Mouse (Mus musculus): Measurements from ENCODE around the gene Arl10. TPM values are rescaled to one million over a fixed set of nuclear protein-coding genes. Genes with fewer than 3 reads are reported as not detected.
A peak's percentile ranks its signal among the peaks of the same experiment; 100 is the strongest.

Gene Arl10
- 13.3 and 14.4 TPM in 2 replicates for polyA plus RNA-seq (2015; fragmentation: Nextera tagmentation; extraction: Ambion mirVana)

DNA sequence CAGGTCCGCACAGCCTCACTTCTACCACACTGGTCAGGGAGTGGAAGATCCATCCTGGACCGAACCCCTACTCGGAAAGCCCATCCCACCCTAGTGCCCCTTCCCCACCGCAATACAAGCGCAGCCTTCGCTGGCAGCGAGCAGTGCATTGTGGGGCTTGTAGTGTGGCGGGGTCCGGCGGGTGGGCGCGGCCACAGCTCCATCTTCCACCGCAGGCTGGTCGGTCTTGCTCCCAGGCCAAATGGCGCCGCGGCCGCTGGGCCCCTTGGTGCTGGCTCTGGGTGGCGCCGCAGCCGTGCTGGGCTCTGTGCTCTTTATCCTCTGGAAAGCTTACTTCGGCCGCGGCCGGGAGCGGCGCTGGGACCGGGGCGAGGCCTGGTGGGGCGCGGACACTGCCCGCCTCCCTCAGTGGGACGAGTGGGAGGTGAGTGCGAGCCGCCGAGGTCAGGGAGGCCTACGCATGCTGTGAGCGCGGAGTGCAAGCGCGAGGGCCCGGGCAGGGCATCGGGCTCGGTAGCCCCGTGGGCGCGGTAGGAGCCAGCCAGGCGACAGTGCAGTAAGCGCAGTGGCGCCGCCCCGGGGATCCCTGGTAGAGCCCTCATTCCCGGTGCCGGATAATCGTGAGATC lies at the start of gene Arl10:
Arl10 (plus strand) TSS at position 162 of the 628 bp plus-strand sequence.
- DNase-seq (ENCODE audit: low spot score) (peak; percentile 81), ATAC-seq (ENCODE audit: low FRiP score, low TSS enrichment) (peak; percentile 84)
- no peaks in the 10 kb centered on the region for H3K27me3 ChIP-seq (ENCODE audit: control insufficient read depth, insufficient read depth, low read length)
- no peak for TF ChIP-seq EP300 (optimal IDR thresholded peaks at IDR 0.05)
- TF ChIP-seq CTCF (IDR thresholded peaks at IDR 0.05; ENCODE audit: low read depth): peak; percentile 34; the same call in 1 of the 2 replicates
- peak within 1 kb of the TSS; percentile 83 for H3K9ac ChIP-seq (ENCODE audit: low read length)
- under 1% methylated on average over 50 of the region's 55 CpGs for WGBS
- H3K36me3 ChIP-seq (ENCODE audit: control insufficient read depth, insufficient read depth, low read length): no peaks in the 10 kb centered on the region
- H3K4me3 ChIP-seq (ENCODE audit: low read depth, low read length): peak within 1 kb of the TSS; percentile 92
- H3K27ac ChIP-seq (replicated peaks): peak within 1 kb of the TSS; percentile 83
- no peaks in the 10 kb centered on the region for H3K9me3 ChIP-seq (ENCODE audit: control insufficient read depth, low read length)
- H3K4me1 ChIP-seq (replicated peaks; ENCODE audit: control insufficient read depth, insufficient read depth): peaks cover 4% of the 10 kb centered on the region; the same call in 1 of the 2 replicates
- H3K4me2 ChIP-seq (replicated peaks; ENCODE audit: low read depth): peak within 1 kb of the TSS; percentile 90

DNA sequence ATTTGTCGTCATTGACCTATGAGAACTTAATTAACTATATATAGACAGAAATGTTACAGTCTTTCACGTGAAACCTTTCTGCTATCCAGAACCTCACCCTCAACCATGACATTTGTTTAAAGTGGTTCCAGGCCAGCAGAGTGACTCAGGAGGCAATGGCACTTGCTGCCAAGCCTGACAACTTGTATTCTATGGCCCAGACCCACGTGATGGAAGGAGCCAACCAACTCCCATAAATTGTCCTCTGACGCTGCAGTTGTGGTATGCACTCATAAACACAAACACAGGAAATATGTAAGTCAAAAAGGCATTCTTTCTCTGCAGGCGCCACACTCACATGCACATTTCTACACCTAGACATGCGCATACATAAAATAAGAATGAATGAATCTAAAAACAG lies 47.7 kb upstream of the Arl10 start:
- Histone ChIP-seq H3K9me3 (ENCODE audit: control insufficient read depth, low read length) (no peaks in the 10 kb centered on the region), H3K27ac (replicated peaks) (no peak overlapping the region), H3K4me3 (ENCODE audit: low read depth, low read length) (no peak overlapping the region), H3K36me3 (ENCODE audit: control insufficient read depth, insufficient read depth, low read length) (peaks cover 5% of the 10 kb centered on the region; the same call in 1 of the 2 replicates), H3K9ac (ENCODE audit: low read length) (no peak overlapping the region), H3K4me1 (replicated peaks; ENCODE audit: control insufficient read depth, insufficient read depth) (no peaks in the 10 kb centered on the region), H3K27me3 (ENCODE audit: control insufficient read depth, insufficient read depth, low read length) (no peaks in the 10 kb centered on the region), H3K4me2 (replicated peaks; ENCODE audit: low read depth) (no peak overlapping the region)
- 82% methylated on average over 6 of the region's 6 CpGs for whole genome bisulfite sequencing
- DNase-seq (ENCODE audit: low spot score): no peak
- no peak for ATAC-seq (ENCODE audit: low FRiP score, low TSS enrichment)
- no peak for TF ChIP-seq EP300 (optimal IDR thresholded peaks at IDR 0.05)
- TF ChIP-seq CTCF (IDR thresholded peaks at IDR 0.05; ENCODE audit: low read depth): no peak

DNA sequence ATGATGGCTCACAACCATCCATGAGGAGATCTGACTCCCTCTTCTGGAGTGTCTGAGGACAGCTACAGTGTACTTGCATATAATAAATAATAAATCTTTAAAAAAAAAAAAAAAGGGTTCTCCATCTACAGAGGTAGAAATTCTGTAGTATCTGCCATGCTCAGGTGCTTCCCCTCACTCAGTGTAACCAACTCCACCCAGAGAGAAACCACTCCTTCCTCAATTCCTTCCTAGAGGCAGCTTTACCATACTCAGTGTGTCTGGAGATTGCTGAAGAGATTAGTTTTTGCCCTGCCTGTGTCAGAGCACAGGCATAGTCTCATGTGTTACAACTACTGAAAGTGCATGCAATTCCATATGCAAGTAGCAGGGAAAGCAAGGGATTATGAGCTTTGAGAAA lies 42.7 kb upstream of the Arl10 start:
- Histone ChIP-seq H3K36me3 (ENCODE audit: control insufficient read depth, insufficient read depth, low read length) (peaks cover 3% of the 10 kb centered on the region; the same call in 1 of the 2 replicates), H3K27me3 (ENCODE audit: control insufficient read depth, insufficient read depth, low read length) (no peaks in the 10 kb centered on the region), H3K4me3 (ENCODE audit: low read depth, low read length) (no peak overlapping the region), H3K9ac (ENCODE audit: low read length) (no peak overlapping the region), H3K4me1 (replicated peaks; ENCODE audit: control insufficient read depth, insufficient read depth) (no peaks in the 10 kb centered on the region), H3K4me2 (replicated peaks; ENCODE audit: low read depth) (no peak overlapping the region), H3K9me3 (ENCODE audit: control insufficient read depth, low read length) (no peaks in the 10 kb centered on the region), H3K27ac (replicated peaks) (no peak overlapping the region)
- DNase-seq (ENCODE audit: low spot score) (no peak), ATAC-seq (ENCODE audit: low FRiP score, low TSS enrichment) (no peak)
- no peak for TF ChIP-seq EP300 (optimal IDR thresholded peaks at IDR 0.05)
- no peak for TF ChIP-seq CTCF (IDR thresholded peaks at IDR 0.05; ENCODE audit: low read depth)

DNA sequence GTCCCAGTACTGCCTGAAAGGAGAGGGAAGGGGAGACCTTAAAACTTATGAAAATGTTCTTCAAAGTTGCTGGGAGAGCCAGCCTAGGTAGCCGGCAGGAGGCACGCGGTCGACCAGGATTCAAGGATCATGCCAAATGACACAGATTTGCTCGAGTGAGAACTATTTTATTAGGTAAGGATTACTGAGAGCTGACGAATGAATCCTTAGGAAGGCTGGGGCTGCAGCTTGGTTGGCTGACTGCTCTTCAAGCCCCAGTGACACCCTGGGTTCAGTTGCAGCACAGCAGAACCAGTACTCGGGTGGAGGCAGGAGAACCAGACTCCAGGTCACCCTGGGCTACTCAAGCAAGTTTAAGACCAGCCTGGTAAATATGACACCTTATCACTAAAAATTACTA lies 26.8 kb upstream of the Arl10 start:
- TF ChIP-seq CTCF (IDR thresholded peaks at IDR 0.05; ENCODE audit: low read depth) (no peak), EP300 (optimal IDR thresholded peaks at IDR 0.05) (no peak)
- Histone ChIP-seq H3K4me2 (replicated peaks; ENCODE audit: low read depth) (no peak overlapping the region), H3K4me3 (ENCODE audit: low read depth, low read length) (no peak overlapping the region), H3K9me3 (ENCODE audit: control insufficient read depth, low read length) (no peaks in the 10 kb centered on the region), H3K27me3 (ENCODE audit: control insufficient read depth, insufficient read depth, low read length) (no peaks in the 10 kb centered on the region), H3K4me1 (replicated peaks; ENCODE audit: control insufficient read depth, insufficient read depth) (no peaks in the 10 kb centered on the region), H3K27ac (replicated peaks) (no peak overlapping the region), H3K36me3 (ENCODE audit: control insufficient read depth, insufficient read depth, low read length) (peaks cover 17% of the 10 kb centered on the region), H3K9ac (ENCODE audit: low read length) (no peak overlapping the region)
- 76% methylated on average over 7 of the region's 7 CpGs for WGBS
- no peak for ATAC-seq (ENCODE audit: low FRiP score, low TSS enrichment)
- no peak for DNase-seq (ENCODE audit: low spot score)

GRCm38 (mm10) chr13:54556176-54556575 lies 18.6 kb upstream of the Arl10 start:
- Histone ChIP-seq H3K9ac (ENCODE audit: low read length) (no peak overlapping the region), H3K4me2 (replicated peaks; ENCODE audit: low read depth) (no peak overlapping the region), H3K4me1 (replicated peaks; ENCODE audit: control insufficient read depth, insufficient read depth) (no peaks in the 10 kb centered on the region), H3K36me3 (ENCODE audit: control insufficient read depth, insufficient read depth, low read length) (peaks cover 46% of the 10 kb centered on the region), H3K4me3 (ENCODE audit: low read depth, low read length) (no peak overlapping the region), H3K27me3 (ENCODE audit: control insufficient read depth, insufficient read depth, low read length) (no peaks in the 10 kb centered on the region), H3K27ac (replicated peaks) (no peak overlapping the region), H3K9me3 (ENCODE audit: control insufficient read depth, low read length) (no peaks in the 10 kb centered on the region)
- no peak for DNase-seq (ENCODE audit: low spot score)
- no peak for ATAC-seq (ENCODE audit: low FRiP score, low TSS enrichment)
- no peak for TF ChIP-seq CTCF (IDR thresholded peaks at IDR 0.05; ENCODE audit: low read depth)
- TF ChIP-seq EP300 (optimal IDR thresholded peaks at IDR 0.05): no peak
- WGBS: 92% methylated on average over 9 of the region's 9 CpGs

DNA sequence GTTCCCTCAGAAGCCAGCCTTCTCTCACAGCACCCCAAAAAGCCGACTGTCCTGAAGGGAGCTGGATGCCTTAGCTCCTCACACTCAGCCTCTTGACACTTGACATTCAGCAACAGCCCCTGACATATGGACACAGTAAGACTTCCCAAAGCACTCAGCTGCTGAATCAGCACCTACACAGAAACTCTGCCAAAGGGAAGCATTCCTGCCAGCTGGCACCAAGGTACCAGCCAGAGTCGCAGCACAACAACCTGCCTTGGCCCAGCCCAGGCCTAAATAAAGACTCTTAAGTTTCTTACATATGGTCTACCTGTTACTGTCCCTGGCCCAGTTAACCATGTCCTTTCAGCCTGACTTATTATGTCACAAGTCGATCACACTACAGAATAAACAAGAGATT lies 18.0 kb upstream of the Arl10 start:
- Histone ChIP-seq H3K9me3 (ENCODE audit: control insufficient read depth, low read length) (no peaks in the 10 kb centered on the region), H3K4me1 (replicated peaks; ENCODE audit: control insufficient read depth, insufficient read depth) (no peaks in the 10 kb centered on the region), H3K9ac (ENCODE audit: low read length) (no peak overlapping the region), H3K4me3 (ENCODE audit: low read depth, low read length) (no peak overlapping the region), H3K4me2 (replicated peaks; ENCODE audit: low read depth) (no peak overlapping the region), H3K36me3 (ENCODE audit: control insufficient read depth, insufficient read depth, low read length) (peaks cover 41% of the 10 kb centered on the region), H3K27me3 (ENCODE audit: control insufficient read depth, insufficient read depth, low read length) (no peaks in the 10 kb centered on the region), H3K27ac (replicated peaks) (no peak overlapping the region)
- DNase-seq (ENCODE audit: low spot score) (no peak), ATAC-seq (ENCODE audit: low FRiP score, low TSS enrichment) (no peak)
- TF ChIP-seq CTCF (IDR thresholded peaks at IDR 0.05; ENCODE audit: low read depth) (no peak), EP300 (optimal IDR thresholded peaks at IDR 0.05) (no peak)
- 89% methylated on average over 3 of the region's 3 CpGs for WGBS

All from stomach, postnatal 0 days (tissue).